Mouse (Mus musculus) urinary bladder, postnatal 10 days (tissue): Measurements from ENCODE around the gene Zdhhc5.
"Not testable (repeated sequence)": the region's sequence is repeated elsewhere in the genome, so short reads cannot be mapped to it uniquely, and the experiment has no call there.

Experiments
- DNase-seq: peaks from one replicate; pipeline ENCODE4 v3.0.0; 2022; ENCODE audit warnings: low spot score

Gene Zdhhc5

GRCm38 (mm10) chr2:84695007-84695695 is 19.8 kb downstream of the Zdhhc5 start:
- no peak for DNase-seq

GRCm38 (mm10) chr2:84690050-84690449 is 24.9 kb downstream of the Zdhhc5 start:
- no peak for DNase-seq

- no peak for DNase-seq
Measured at GRCm38 (mm10) chr2:84688080-84688844, 26.7 kb downstream of the Zdhhc5 start.

- DNase-seq, result no peak
Measured at GRCm38 (mm10) chr2:84682605-84683183, 32.3 kb downstream of the Zdhhc5 start.

GRCm38 (mm10) chr2:84679016-84679415 is 36.0 kb downstream of the Zdhhc5 start, which contains the start of gene Tmx2:
Gene Tmx2 (minus strand): TSS chr2:84679140.
- DNase-seq, result no peak

- DNase-seq, result peak; percentile 54
Measured at GRCm38 (mm10) chr2:84677968-84678880, 36.8 kb downstream of the Zdhhc5 start, which contains the start of the genes Gm28635 and Med19. Gene Gm28635 (minus strand): TSS chr2:84678041. Gene Med19 (plus strand): TSS chr2:84678402.

GRCm38 (mm10) chr2:84677270-84677967 is 37.6 kb downstream of the Zdhhc5 start:
- DNase-seq, result no peak

- DNase-seq, result not testable (repeated sequence)
Measured at GRCm38 (mm10) chr2:84671535-84671934, 43.4 kb downstream of the Zdhhc5 start.

- DNase-seq, result peak; percentile 38
Measured at GRCm38 (mm10) chr2:84670569-84670933, 44.4 kb downstream of the Zdhhc5 start, which contains the start of gene Selenoh. Gene Selenoh (minus strand): TSS chr2:84670770.

- no peak for DNase-seq
Measured at GRCm38 (mm10) chr2:84669828-84670568, 45.0 kb downstream of the Zdhhc5 start.

- DNase-seq, result no peak
Measured at GRCm38 (mm10) chr2:84666081-84666480, 48.9 kb downstream of the Zdhhc5 start.

- DNase-seq, result no peak
Measured at GRCm38 (mm10) chr2:84662866-84663265, 52.1 kb downstream of the Zdhhc5 start.

GRCm38 (mm10) chr2:84660253-84660652 is 54.7 kb downstream of the Zdhhc5 start:
- DNase-seq, result no peak

- DNase-seq, result no peak
Measured at GRCm38 (mm10) chr2:84658806-84659205, 56.2 kb downstream of the Zdhhc5 start, which contains the start of gene Btbd18. Gene Btbd18 (plus strand): TSS chr2:84659079.

- DNase-seq, result no peak
Measured at GRCm38 (mm10) chr2:84655864-84656263, 59.1 kb downstream of the Zdhhc5 start.

- no peak for DNase-seq
Measured at GRCm38 (mm10) chr2:84653354-84653753, 61.6 kb downstream of the Zdhhc5 start.

GRCm38 (mm10) chr2:84650464-84651195 is 64.3 kb downstream of the Zdhhc5 start, which contains the start of gene Ctnnd1:
Gene Ctnnd1 (minus strand): TSS chr2:84650765.
- peak; percentile 34 for DNase-seq

GRCm38 (mm10) chr2:84649674-84650073 is 65.3 kb downstream of the Zdhhc5 start:
- no peak for DNase-seq

- no peak for DNase-seq
Measured at GRCm38 (mm10) chr2:84648369-84648768, 66.6 kb downstream of the Zdhhc5 start.
